Mouse (Mus musculus) R1 (cell line): ENCODE results near the gene Srpk3.

Experiments
- DNase-seq: peaks from one replicate; pipeline ENCODE4 v3.0.0-alpha.2; 2018; ENCODE audit warnings: low read depth, low spot score

The Srpk3 gene

DNA sequence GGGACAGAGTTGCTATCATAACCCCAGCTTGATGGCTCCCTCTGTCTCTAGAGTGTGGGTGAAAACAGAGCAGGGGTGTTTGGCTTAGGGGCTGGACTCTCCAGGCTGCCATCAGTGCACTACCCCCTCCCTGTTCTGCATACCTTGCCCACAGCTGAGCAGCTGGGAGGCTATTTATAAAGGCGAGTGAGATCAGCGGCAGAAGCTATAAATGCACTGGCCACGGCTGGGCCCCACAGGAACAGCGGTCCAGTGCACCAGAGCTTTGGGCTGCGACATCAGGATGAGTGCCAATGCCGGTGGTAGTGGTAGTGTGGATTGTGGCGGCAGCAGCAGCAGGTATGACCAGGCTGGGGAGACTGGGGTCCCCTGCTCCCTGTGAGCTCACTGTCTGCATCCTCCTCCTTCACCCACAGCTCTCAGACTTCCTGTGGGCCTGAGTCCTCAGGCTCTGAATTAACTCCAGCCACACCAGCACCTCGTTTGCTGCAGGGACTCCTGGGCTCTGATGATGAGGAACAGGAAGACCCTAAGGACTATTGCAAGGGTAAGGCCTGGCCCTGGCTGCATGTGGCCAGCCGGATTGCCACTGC, at the start of gene Srpk3:
TSS of gene Srpk3 (plus strand) at position 238 of the 593 bp plus-strand sequence.
- DNase-seq = no peak

GRCm38 (mm10) chrX:73730908-73731307, 43.3 kb upstream of the Srpk3 start:
- no peak for DNase-seq

GRCm38 (mm10) chrX:73738155-73738554, 36.0 kb upstream of the Srpk3 start:
- DNase-seq = peak; percentile 55

GRCm38 (mm10) chrX:73739151-73739550, 35.1 kb upstream of the Srpk3 start:
- DNase-seq = peak; percentile 96

DNA sequence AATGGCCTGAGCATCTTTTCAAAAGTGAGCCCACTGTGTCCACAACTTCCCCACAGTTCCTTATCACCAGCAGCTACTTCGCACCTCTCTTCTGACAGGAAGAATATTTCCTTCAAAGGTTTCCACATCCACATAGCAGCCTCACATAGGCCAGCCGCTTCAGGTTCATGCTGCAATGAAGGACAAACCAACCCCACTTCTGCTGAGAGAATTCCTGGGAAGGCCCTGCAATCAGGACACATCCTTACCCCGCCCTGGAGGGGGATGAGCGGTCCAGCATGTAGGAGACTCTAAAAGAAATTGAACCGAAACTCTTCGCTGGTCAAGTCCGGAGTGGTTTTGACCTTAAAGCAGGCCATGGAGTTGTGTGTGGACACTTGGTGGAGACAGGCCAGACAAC, 34.4 kb upstream of the Srpk3 start:
- DNase-seq = peak; percentile 81

GRCm38 (mm10) chrX:73744774-73745481, 29.3 kb upstream of the Srpk3 start:
- peak; percentile 81 for DNase-seq

DNA sequence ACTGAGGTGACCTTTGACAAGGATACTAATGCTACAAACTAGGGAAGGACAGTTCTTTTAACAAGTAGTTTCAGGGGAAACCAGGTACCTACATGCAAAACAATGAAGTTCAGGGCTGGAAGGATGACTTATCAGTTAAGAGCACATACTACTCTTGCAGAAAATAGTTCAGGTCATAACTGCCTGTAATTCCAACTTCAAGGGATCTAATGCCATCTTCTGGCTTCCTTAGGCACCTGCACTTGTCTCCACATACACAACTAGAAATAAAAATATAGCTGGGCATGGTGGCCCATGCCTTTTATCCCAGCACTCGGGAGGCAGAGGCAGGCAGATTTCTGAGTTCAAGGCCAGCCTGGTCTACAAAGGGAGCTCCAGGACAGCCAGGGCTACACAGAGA, 25.2 kb upstream of the Srpk3 start:
- peak; percentile 40 for DNase-seq

DNA sequence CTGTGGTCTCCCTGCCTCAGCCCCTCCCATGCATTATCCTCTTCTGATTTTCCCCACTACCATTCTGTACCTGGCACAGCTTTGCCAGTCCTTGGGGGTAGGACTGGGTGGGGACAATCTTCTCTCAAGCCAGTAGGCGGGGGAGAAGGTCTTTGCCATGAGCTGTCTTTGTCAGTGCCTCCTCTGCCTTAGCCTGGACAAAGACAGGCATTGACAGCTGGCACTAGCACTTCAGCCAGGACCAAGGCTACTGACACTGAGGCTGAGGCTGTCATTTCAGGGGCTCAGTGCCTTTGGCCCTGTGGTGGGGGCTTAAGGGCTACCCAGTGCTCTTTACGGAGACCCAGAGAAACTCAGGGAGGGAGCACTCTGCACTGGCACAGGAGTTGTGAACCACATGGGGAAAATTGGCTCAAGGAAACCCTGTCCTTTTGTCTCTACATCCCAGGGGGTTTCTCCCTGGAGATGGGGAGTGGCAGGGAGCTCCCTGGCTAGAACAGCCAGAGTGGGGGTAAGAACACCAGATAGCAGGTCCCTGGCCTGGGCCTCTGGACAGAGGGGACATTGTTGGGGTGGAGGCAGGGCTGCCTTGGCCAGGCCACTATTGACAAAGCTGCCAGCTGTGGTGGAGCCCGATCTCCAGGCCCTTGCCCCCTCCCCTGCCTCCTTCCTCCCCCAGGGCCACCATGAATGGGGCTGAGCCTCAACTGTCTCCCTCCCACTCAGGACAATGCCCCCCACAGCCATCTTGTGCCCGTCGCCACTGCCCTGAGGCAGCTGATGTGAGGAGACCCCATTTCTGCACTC, 17.7 kb upstream of the Srpk3 start, which contains the start of gene Plxnb3:
TSS of gene Plxnb3 (plus strand) at position 757 of the 807 bp plus-strand sequence.
- DNase-seq = no peak

DNA sequence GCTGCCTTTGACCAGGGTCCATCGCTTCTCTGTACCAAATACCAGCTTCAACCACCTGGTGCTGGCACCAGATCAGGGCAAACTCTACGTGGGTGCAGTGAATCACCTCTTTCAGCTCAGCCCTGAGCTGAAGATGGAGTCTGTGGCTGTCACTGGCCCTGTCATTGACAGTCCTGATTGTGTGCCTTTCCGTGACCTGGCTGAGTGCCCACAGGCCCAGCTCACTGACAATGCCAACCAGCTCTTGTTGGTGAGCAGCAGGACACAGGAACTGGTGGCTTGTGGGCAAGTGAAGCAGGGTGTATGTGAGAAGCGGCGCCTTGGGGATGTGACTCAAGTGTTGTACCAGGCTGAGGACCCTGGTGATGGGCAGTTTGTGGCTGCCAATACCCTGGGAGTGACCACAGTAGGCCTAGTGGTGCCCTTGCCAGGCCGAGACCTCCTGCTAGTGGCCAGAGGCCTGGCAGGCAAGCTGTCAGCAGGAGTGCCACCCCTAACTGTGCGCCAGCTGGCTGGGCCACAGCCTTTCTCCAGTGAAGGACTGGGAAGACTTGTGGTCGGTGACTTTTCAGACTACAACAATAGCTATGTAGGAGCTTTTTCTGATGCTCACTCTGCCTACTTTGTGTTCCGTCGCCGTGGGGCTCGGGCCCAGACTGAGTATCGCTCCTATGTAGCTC, 15.5 kb upstream of the Srpk3 start:
- no peak for DNase-seq

DNA sequence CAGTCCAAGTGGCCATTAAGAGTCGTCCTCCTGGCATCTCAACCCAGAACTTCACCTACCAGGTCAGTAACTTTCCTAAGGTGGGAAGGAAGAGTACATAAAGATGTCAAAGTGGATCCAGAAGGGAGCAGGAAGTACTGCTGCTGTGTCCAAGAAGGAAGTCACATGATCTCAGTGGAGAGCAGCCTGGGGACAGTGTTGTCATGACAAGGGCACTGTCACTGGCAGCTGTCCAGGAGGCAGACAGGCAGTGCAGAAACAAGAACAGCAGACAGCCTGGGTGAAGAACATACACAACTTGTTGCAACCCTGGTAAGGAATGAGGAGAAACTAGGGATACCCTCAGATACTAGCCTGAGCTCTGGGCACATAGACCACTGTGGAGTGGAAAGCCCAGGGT, 8.9 kb upstream of the Srpk3 start:
- no peak for DNase-seq

DNA sequence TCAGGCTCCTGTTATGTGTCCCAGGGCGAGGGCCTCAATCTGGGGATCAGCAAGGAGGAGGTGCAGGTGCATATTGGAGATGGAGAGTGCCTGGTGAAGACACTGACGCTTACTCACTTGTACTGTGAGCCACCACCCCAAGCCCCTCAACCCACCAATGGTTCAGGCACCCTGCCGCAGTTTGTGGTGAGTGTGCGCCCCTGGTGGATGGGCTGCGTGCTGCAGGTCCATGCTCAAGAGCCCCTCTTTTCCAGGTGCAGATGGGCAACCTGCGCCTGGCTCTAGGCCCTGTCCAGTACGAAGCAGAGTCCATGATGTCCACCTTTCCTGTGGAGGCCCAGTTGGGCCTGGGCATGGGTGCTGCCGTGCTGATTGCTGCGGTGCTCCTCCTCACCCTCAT, 6.9 kb upstream of the Srpk3 start:
- peak; percentile 38 for DNase-seq

- peak; percentile 40 for DNase-seq
These were observed 738 bp downstream of the Srpk3 start for GRCm38 (mm10) chrX:73774802-73775483.

GRCm38 (mm10) chrX:73782227-73782626, 8.0 kb downstream of the Srpk3 start:
- DNase-seq = no peak

DNA sequence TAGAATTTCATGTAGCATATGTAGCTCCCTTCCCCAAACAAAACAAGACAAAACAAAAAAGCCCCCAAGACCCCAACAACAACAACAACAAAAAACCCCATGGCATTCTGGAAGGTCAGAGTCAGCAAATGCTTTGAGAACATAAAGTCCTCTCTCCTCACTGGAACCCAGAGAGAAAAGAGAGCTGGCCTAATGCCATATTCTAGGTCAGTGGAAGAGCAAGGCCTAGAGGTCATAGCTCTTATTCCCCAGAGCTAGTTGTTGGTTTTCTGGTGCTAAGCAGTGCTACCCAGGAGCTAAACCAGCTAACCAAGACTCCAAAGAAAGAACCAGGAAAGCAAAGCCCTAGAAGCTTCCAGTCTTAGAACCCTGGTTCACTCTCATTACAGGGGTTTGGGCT, 11.5 kb downstream of the Srpk3 start:
- no peak for DNase-seq

DNA sequence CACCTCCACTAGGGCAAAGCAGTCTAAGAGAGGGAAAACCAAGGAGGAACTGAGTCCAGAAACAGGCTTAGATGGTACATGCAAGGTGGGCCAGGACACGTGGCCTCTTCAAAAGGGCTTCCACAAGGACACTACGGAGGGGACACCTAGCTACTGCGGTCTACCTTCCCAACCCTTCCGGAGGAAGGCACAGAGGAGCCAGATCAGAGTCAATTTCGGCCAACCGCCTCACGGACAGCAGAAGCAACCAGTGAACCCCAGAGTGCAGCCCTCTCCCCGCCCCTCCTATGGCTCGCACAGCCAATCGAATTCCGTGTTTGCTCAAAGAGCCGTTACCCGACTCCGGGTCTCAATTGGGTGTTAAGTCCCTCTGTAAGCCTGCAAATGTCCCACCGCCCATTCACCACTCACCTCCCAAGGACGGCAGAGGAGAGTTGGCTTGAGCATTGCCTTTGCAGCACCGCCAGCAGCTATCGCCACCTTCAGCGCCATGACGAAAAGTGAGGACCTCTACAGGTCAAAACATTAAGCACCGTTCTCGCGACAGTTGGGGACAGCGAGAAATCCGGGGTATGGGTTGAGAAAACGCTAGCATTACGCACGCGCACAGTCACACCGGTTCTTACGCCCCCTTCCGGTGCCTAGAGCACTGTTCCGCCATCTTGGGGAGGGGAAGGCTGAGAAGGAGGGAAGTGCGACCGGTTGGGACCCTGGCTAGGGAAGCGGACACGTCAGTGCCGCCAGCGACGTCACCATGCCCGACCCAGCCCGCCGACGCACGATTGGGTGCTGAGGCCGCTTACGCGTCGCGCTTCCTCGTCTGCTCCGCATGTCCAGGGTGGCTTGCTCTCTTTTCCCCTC, 12.4 kb downstream of the Srpk3 start, which contains the start of the genes Idh3g and Ssr4:
TSS of gene Idh3g (minus strand) at position 534 of the 861 bp plus-strand sequence.
TSS of gene Ssr4 (plus strand) at position 665 of the 861 bp plus-strand sequence.
- DNase-seq = peak; percentile 97

- DNase-seq = no peak
These were observed 13.0 kb downstream of the Srpk3 start for GRCm38 (mm10) chrX:73787225-73787558.

- DNase-seq = no peak
These were observed 14.3 kb downstream of the Srpk3 start for GRCm38 (mm10) chrX:73788501-73788900.

- no peak for DNase-seq
These were observed 18.8 kb downstream of the Srpk3 start for GRCm38 (mm10) chrX:73793039-73793438.

- no peak for DNase-seq
These were observed 19.3 kb downstream of the Srpk3 start for GRCm38 (mm10) chrX:73793505-73793904.

- peak; percentile 59 for DNase-seq
These were observed 23.3 kb downstream of the Srpk3 start for GRCm38 (mm10) chrX:73797511-73797910.
